Mouse (Mus musculus): ENCODE measurements around the gene Rhebl1.

Gene Rhebl1

GRCm38 (mm10) chr15:98871070-98871915 is 23.0 kb downstream of the Rhebl1 start, which contains the start of gene Kmt2d:
Gene Kmt2d (minus strand): TSS chr15:98871204.
- no peak for DNase-seq (ENCODE audit: low read depth)

GRCm38 (mm10) chr15:98870179-98871069 is 23.9 kb downstream of the Rhebl1 start:
- no peak for DNase-seq (ENCODE audit: low read depth)

GRCm38 (mm10) chr15:98869342-98870178 is 24.8 kb downstream of the Rhebl1 start:
- DNase-seq (ENCODE audit: low read depth): no peak

- DNase-seq (ENCODE audit: low read depth): no peak
Observed at GRCm38 (mm10) chr15:98868346-98869063, 25.8 kb downstream of the Rhebl1 start.

- DNase-seq (ENCODE audit: low read depth): peak; percentile 44
Observed at GRCm38 (mm10) chr15:98867321-98867720, 27.0 kb downstream of the Rhebl1 start.

- DNase-seq (ENCODE audit: low read depth): no peak
Observed at GRCm38 (mm10) chr15:98866501-98866900, 27.8 kb downstream of the Rhebl1 start.

- no peak for DNase-seq (ENCODE audit: low read depth)
Observed at GRCm38 (mm10) chr15:98865771-98866170, 28.6 kb downstream of the Rhebl1 start.

- no peak for DNase-seq (ENCODE audit: low read depth)
Observed at GRCm38 (mm10) chr15:98864951-98865350, 29.4 kb downstream of the Rhebl1 start.

GRCm38 (mm10) chr15:98863451-98863958 is 30.8 kb downstream of the Rhebl1 start:
- no peak for DNase-seq (ENCODE audit: low read depth)

- no peak for DNase-seq (ENCODE audit: low read depth)
Observed at GRCm38 (mm10) chr15:98861701-98862410, 32.5 kb downstream of the Rhebl1 start.

- no peak for DNase-seq (ENCODE audit: low read depth)
Observed at GRCm38 (mm10) chr15:98860921-98861320, 33.4 kb downstream of the Rhebl1 start.

- DNase-seq (ENCODE audit: low read depth): no peak
Observed at GRCm38 (mm10) chr15:98859319-98860043, 34.9 kb downstream of the Rhebl1 start.

GRCm38 (mm10) chr15:98854214-98854613 is 40.1 kb downstream of the Rhebl1 start:
- no peak for DNase-seq (ENCODE audit: low read depth)

GRCm38 (mm10) chr15:98853161-98853937 is 41.0 kb downstream of the Rhebl1 start:
- DNase-seq (ENCODE audit: low read depth): no peak

GRCm38 (mm10) chr15:98852733-98853132 is 41.6 kb downstream of the Rhebl1 start:
- DNase-seq (ENCODE audit: low read depth): no peak

- DNase-seq (ENCODE audit: low read depth): no peak
Observed at GRCm38 (mm10) chr15:98852071-98852470, 42.3 kb downstream of the Rhebl1 start.

GRCm38 (mm10) chr15:98851229-98851818 is 43.0 kb downstream of the Rhebl1 start:
- no peak for DNase-seq (ENCODE audit: low read depth)

GRCm38 (mm10) chr15:98850668-98851067 is 43.7 kb downstream of the Rhebl1 start:
- DNase-seq (ENCODE audit: low read depth): no peak

All from fibroblast of lung, adult 2 months (primary cell).